Mouse (Mus musculus): ENCODE data around the gene Amdhd1. TPM values are rescaled to one million over a fixed set of nuclear protein-coding genes. Genes with fewer than 3 reads are reported as not detected.

Gene Amdhd1
- polyA plus RNA-seq, 1 experiment from 2014 or later: not detected

DNA sequence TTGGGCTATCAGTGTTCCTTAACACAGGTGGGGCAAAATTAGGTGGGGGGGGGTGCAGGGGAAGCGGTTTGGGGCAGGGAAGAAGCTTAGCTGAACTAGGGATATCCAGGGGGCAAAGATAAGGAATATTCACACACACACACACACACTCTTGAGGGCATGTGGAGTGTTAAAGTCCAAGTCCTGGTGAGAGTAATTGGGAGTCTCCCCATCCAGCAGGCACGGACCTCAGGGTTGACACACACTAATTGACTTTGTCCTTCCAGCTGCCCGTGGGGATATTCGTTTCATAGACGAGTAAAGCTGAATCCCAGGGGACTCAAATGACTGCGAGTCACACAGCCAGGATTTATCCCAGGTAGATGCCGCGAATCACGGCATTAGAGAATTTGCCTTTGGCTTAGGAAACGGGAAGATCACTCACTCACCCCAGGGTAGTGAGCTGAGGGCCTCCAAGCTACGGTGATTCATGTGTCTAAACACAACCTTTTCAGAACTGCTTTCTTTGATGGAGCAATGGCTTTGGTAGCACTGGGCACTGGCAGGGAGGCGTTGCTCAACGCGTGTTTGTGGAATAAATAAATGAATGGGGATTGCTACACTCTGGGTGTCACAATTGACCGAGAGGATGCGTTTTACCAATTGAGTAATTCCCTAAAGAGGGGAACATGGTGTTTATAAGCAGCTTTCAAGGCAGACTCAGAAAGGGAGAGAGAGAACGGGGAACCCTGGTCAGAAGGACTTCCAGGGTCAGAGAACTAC is 51.6 kb downstream of the Amdhd1 start, which contains the start of gene Hal:
TSS of gene Hal (plus strand) at position 703 of the 762 bp plus-strand sequence.
- Histone ChIP-seq H3K27ac (ENCODE audit: low read depth, low read length) (no peak within 1 kb of the TSS), H3K4me3 (ENCODE audit: low read depth, low read length) (no peak within 1 kb of the TSS), H3K9ac (ENCODE audit: low read depth, low read length) (no peak within 1 kb of the TSS), H3K4me1 (replicated peaks; ENCODE audit: control insufficient read depth, insufficient read depth, low read length) (no peaks in the 10 kb centered on the region), H3K9me3 (ENCODE audit: control insufficient read depth) (no peaks in the 10 kb centered on the region), H3K36me3 (ENCODE audit: control insufficient read depth, insufficient read depth) (peaks cover 24% of the 10 kb centered on the region), H3K4me2 (replicated peaks; ENCODE audit: low read depth) (no peak within 1 kb of the TSS), H3K27me3 (replicated peaks; ENCODE audit: control insufficient read depth, insufficient read depth, low read length) (no peaks in the 10 kb centered on the region)
- TF ChIP-seq CTCF (IDR thresholded peaks at IDR 0.05; ENCODE audit: low read depth): no peak
- no peak for ATAC-seq
- WGBS: 49% methylated on average over 17 of the region's 17 CpGs

DNA sequence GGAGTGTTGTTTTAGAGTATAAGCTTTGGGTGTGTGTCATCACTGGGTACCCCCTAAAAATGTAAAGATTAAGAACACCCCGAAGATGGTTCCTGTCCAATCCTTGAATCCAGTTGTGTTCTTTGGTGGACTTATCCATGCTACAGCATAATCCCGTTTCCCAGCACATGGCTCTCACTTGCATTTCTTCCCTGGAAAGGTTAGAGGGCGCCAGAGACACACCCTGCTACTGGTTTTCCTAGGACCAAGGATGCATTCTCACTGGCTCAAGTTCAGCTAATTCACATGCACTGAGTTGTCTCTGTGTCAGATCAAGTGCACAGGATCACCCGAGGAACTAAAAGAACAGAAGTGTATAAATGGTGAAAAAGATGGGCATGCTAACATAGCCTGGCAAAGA is 53.2 kb downstream of the Amdhd1 start:
- Histone ChIP-seq H3K27ac (ENCODE audit: low read depth, low read length) (no peak overlapping the region), H3K4me3 (ENCODE audit: low read depth, low read length) (no peak overlapping the region), H3K36me3 (ENCODE audit: control insufficient read depth, insufficient read depth) (peaks cover 40% of the 10 kb centered on the region), H3K9me3 (ENCODE audit: control insufficient read depth) (no peaks in the 10 kb centered on the region), H3K4me2 (replicated peaks; ENCODE audit: low read depth) (no peak overlapping the region), H3K4me1 (replicated peaks; ENCODE audit: control insufficient read depth, insufficient read depth, low read length) (no peaks in the 10 kb centered on the region), H3K9ac (ENCODE audit: low read depth, low read length) (no peak overlapping the region), H3K27me3 (replicated peaks; ENCODE audit: control insufficient read depth, insufficient read depth, low read length) (no peaks in the 10 kb centered on the region)
- 0 out of 2 replicates have a peak, but pooled peaks have one; percentile 15 for ATAC-seq
- peak; percentile 88 for TF ChIP-seq CTCF (IDR thresholded peaks at IDR 0.05; ENCODE audit: low read depth)
- WGBS: 23% methylated on average over 4 of the region's 4 CpGs

DNA sequence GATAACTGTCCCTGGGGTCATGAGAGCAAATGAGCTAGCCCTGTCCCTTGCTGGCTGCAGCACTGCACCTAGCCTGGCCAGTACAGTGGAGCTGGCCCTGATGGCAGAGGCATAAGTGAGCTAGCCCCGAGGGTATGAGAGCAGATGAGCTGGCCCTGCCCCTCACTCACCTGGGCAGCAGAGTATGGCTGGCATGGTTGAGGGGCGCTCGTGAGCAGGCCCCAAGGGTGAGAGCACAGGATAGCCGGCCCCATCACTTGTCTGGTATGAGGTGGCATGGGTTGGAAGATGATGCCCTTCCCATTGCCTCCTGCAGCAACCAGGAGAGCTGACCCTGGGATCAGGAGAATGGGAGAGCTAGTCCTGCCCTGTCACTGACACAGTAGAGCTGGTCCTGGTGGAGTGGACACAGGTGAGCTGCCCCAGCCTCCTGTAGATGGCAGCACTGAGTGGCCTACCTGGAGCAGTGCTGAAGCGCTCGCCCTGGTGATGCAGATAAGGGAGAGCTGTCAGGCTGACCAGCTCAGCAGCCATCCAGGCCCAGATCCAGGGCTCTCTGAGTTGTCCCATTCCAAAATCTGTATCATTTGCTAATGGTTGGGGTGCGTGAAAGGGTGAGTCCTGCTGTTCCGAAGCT is 54.7 kb downstream of the Amdhd1 start:
- no peak overlapping the region for H3K4me2 ChIP-seq (replicated peaks; ENCODE audit: low read depth)
- TF ChIP-seq CTCF (IDR thresholded peaks at IDR 0.05; ENCODE audit: low read depth): peak; percentile 85
- H3K36me3 ChIP-seq (ENCODE audit: control insufficient read depth, insufficient read depth): peaks cover 55% of the 10 kb centered on the region
- 68% methylated on average over 8 of the region's 8 CpGs for WGBS
- no peak overlapping the region for H3K27ac ChIP-seq (ENCODE audit: low read depth, low read length)
- no peak overlapping the region for H3K4me3 ChIP-seq (ENCODE audit: low read depth, low read length)
- no peak overlapping the region for H3K9ac ChIP-seq (ENCODE audit: low read depth, low read length)
- ATAC-seq: peak; percentile 75
- no peaks in the 10 kb centered on the region for H3K4me1 ChIP-seq (replicated peaks; ENCODE audit: control insufficient read depth, insufficient read depth, low read length)
- H3K9me3 ChIP-seq (ENCODE audit: control insufficient read depth): no peaks in the 10 kb centered on the region
- H3K27me3 ChIP-seq (replicated peaks; ENCODE audit: control insufficient read depth, insufficient read depth, low read length): no peaks in the 10 kb centered on the region

DNA sequence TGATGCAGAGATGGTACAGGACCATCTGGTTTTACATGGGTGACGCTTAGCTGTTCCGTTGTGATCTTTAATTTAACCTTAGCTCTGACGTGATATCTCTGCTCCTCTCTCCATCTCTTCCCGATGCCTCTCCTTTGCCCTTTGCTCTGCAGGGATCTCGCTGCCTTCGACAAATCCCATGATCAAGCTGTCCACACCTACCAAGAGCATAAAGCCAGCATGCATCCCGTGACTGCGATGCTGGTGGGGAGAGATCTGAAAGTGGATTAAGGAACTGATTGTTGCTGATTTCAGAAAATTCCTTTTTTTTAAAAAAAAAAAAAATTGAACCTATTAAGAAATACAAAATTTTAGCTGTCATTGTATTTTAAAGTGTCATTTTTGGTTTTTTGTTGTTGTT is 55.3 kb downstream of the Amdhd1 start:
- H3K9ac ChIP-seq (ENCODE audit: low read depth, low read length): no peak overlapping the region
- H3K4me2 ChIP-seq (replicated peaks; ENCODE audit: low read depth): no peak overlapping the region
- ATAC-seq: no peak
- no peaks in the 10 kb centered on the region for H3K27me3 ChIP-seq (replicated peaks; ENCODE audit: control insufficient read depth, insufficient read depth, low read length)
- no peak overlapping the region for H3K27ac ChIP-seq (ENCODE audit: low read depth, low read length)
- no peak for TF ChIP-seq CTCF (IDR thresholded peaks at IDR 0.05; ENCODE audit: low read depth)
- peaks cover 61% of the 10 kb centered on the region for H3K36me3 ChIP-seq (ENCODE audit: control insufficient read depth, insufficient read depth)
- H3K4me3 ChIP-seq (ENCODE audit: low read depth, low read length): no peak overlapping the region
- no peaks in the 10 kb centered on the region for H3K9me3 ChIP-seq (ENCODE audit: control insufficient read depth)
- WGBS: 68% methylated on average over 8 of the region's 8 CpGs
- no peaks in the 10 kb centered on the region for H3K4me1 ChIP-seq (replicated peaks; ENCODE audit: control insufficient read depth, insufficient read depth, low read length)

Other genes starting within 250 kb of the Amdhd1 start
- 14.2 and 16.4 TPM in 2 replicates for gene Elk3, start 228.9 kb downstream of the Amdhd1 start, polyA plus RNA-seq (2015; fragmentation: Nextera tagmentation; extraction: Ambion mirVana)
- 246 and 259 TPM in 2 replicates for gene Lta4h, start 86.6 kb downstream of the Amdhd1 start, polyA plus RNA-seq (2015; fragmentation: Nextera tagmentation; extraction: Ambion mirVana)
- gene Hal, start 51.3 kb downstream of the Amdhd1 start, polyA plus RNA-seq (2015; fragmentation: Nextera tagmentation; extraction: Ambion mirVana): 5.1 and 6.4 TPM in 2 replicates
- gene Ccdc38, start 599 bp upstream of the Amdhd1 start, polyA plus RNA-seq (2015; fragmentation: Nextera tagmentation; extraction: Ambion mirVana): 0.10 and 0.14 TPM in 2 replicates
- 56.1 and 57.9 TPM in 2 replicates for gene Snrpf, start 49.7 kb upstream of the Amdhd1 start, polyA plus RNA-seq (2015; fragmentation: Nextera tagmentation; extraction: Ambion mirVana)
- 0.10 and 0.25 TPM in 2 replicates for gene Ntn4, start 100.6 kb upstream of the Amdhd1 start, polyA plus RNA-seq (2015; fragmentation: Nextera tagmentation; extraction: Ambion mirVana)